Mouse (Mus musculus): Measurements from ENCODE around the gene Josd2. TPM values are rescaled to one million over a fixed set of nuclear protein-coding genes. Genes with fewer than 3 reads are reported as not detected.

Josd2 gene
- total RNA-seq, 2 experiments from 2014 or later: 102 to 107 TPM

DNA sequence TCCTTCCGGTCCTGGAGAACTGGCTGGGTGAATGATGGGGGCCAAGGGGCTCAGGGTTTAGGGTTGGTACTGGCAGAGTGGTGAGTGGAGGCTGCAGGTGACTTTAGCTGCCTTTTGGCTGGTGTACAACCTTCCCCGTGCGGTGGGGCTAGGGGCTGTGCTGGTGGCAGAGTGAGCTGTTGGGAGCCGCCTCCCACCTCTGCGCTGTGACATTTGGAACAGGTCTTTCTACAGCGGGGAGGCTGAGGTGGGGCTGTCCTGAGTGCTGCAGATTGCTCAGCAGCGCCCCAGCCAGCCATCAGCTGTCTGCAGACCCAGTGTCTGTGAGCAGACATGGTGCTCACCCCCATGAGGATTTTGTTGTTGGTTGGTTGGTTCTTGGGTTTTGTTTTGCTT is 22.3 kb upstream of the Josd2 start:
- DNase-seq (ENCODE audit: extremely low spot score in 1 of 2, low spot score in 1 of 2): no peak

DNA sequence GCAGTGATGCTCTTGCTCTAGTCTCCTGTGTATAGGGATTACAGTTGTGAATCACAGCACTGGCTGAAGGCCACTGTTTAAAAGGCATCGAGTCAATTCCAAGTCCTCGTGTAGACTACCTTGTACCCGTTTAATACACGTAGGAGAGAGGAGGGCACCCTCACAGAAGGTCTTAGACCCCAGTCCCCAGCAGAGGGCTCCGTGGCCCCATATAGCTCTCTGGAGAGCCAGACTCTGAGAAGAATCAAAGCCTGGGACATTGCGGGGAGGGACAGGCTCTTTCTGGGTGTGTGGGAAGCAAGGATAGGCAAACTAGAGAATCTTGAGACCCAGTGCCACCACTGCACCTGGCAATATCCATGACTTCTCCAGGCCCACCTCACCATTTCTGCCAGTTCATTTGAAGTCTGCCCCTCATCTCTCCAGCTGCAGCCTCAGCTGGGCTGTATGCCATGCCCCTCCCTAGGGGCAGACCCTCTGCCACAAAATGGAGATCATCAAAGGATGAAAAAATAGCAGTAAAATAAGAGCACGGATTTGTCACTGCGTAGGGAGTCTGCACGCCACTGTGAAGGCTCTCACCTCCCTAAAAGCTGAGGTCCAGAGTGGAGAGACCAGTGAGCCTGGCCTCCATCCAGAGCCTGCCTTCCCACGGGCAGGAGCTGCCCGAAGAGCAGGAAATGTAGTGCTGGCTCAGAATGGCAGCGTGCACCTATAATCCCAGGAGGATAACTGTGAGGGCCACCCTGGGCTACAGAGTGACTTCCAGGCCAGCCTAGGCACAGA is 21.5 kb upstream of the Josd2 start:
- DNase-seq (ENCODE audit: extremely low spot score in 1 of 2, low spot score in 1 of 2): no peak

- DNase-seq (ENCODE audit: extremely low spot score in 1 of 2, low spot score in 1 of 2): no peak
Observed at GRCm38 (mm10) chr7:44453256-44453655, 14.5 kb upstream of the Josd2 start.

DNA sequence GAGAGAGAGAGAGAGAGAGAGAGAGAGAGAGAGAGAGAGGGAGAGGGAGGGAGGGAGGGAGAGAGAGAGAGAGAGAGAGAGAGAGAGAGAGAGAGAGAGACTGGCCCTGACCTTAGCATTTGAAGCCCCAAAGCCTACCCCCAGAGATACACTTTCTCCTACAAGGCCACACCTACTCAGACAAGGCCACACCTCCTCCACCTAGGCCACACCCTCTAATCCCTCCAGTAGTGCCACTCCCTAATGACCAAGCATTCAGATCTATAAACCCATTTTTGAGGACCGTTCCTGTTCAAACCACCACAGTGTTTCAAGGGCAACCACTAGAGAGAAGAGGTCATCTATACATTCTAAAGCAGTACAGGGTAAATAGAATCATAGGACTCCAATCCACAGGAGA is 11.5 kb upstream of the Josd2 start:
- no peak for DNase-seq (ENCODE audit: extremely low spot score in 1 of 2, low spot score in 1 of 2)

DNA sequence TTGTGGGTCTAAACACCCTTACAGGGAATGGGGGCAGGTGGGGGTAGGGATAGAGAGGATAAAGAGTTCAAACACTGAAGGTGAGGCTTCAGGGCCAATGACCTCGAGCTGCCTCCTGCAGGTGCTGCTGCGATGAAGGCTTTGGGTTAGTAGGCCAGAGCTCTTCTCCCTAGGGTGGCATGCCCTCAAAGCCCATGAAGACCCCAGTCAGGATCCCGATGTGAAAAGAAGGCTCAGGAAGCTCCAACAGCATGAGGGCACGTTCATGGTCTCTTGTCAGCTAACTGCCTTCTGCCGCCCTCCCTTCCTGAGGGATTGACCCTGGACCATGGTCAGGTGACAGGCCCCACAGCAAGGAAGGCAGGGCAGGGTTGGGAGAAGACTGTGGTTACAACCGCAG is 7.7 kb upstream of the Josd2 start:
- DNase-seq (ENCODE audit: extremely low spot score in 1 of 2, low spot score in 1 of 2): no peak

- DNase-seq (ENCODE audit: extremely low spot score in 1 of 2, low spot score in 1 of 2): no peak
Observed at GRCm38 (mm10) chr7:44460767-44461502, 6.8 kb upstream of the Josd2 start.

DNA sequence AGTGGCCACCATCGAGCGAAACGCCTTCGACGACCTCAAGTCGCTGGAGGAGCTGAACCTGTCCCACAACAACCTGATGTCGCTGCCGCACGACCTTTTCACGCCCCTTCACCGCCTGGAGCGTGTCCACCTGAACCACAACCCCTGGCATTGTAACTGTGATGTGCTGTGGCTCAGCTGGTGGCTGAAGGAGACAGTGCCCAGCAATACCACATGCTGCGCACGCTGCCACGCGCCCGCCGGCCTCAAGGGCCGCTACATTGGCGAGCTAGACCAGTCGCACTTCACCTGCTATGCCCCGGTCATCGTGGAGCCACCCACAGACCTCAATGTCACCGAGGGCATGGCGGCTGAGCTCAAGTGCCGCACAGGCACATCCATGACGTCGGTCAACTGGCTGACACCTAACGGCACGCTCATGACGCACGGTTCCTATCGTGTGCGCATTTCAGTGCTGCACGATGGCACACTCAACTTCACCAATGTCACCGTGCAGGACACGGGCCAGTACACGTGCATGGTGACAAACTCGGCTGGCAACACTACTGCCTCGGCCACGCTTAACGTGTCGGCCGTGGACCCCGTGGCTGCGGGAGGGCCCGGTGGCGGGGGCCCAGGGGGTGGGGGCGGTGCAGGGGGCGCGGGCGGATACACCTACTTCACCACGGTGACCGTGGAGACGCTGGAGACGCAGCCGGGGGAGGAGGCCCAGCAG is 6.1 kb upstream of the Josd2 start:
- DNase-seq (ENCODE audit: extremely low spot score in 1 of 2, low spot score in 1 of 2): no peak

DNA sequence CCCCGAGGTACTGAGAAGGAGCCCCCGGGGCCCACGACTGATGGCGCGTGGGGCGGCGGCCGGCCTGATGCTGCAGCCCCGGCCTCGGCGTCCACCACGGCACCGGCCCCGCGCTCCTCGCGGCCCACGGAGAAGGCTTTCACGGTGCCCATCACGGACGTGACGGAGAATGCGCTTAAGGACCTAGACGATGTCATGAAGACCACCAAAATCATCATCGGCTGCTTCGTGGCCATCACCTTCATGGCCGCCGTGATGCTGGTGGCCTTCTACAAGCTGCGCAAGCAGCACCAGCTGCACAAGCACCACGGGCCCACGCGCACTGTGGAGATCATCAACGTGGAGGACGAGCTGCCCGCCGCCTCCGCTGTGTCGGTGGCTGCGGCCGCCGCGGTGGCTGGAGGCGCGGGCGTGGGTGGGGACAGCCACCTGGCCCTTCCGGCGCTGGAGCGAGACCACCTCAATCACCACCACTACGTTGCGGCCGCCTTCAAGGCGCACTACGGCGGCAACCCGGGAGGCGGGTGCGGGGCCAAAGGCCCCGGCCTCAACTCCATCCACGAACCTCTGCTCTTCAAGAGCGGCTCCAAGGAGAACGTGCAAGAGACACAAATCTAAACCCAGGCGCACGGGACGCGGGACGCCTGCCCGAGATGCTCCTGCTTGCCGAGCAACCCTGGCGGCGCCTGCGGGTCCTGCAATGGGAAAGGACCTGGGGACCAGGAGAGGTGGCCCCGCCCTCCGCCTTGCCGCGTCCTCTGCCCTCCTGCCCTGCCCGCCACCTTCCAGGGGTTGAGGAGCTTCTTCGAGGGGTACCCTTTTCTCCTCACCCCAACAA is 5.3 kb upstream of the Josd2 start:
- DNase-seq (ENCODE audit: extremely low spot score in 1 of 2, low spot score in 1 of 2): no peak

GRCm38 (mm10) chr7:44463056-44463425 is 4.7 kb upstream of the Josd2 start:
- DNase-seq (ENCODE audit: extremely low spot score in 1 of 2, low spot score in 1 of 2): no peak

DNA sequence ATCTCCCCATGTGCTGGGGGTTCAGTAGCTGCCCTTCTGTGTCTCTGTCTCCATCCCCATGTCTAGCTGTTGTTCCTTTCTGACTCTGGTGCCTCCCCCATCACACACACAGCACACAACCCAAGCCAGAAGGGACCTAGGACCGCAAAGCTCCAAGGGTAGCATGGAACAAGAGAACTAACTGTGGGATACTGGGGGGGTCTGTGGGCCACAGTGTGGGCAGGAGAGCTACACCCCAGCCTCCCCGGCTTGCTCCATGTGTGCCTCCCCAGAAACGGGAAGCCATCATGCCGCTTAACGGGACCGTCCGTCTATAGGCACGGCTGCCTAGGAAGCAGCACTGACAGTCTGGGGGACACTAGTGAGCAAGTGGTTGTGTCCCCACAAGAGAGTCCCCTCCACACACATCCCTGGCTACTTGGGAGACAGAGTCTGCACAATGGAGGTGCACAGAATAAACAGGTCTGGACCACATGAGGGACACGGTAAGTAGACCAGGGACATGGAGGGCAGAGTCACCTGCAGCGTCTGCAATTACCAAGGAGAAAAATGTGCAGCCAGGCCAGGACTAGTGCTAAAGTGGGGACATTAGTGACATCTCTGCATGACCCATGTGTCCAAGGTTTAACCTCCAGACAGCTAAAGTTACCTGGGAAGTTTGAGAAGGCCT is 4.1 kb upstream of the Josd2 start:
- no peak for DNase-seq (ENCODE audit: extremely low spot score in 1 of 2, low spot score in 1 of 2)

GRCm38 (mm10) chr7:44464511-44464910 is 3.3 kb upstream of the Josd2 start:
- DNase-seq (ENCODE audit: extremely low spot score in 1 of 2, low spot score in 1 of 2): peak; percentile 66 to 73

GRCm38 (mm10) chr7:44465111-44465510 is 2.7 kb upstream of the Josd2 start, which contains the start of gene Aspdh:
Gene Aspdh (plus strand): TSS chr7:44465391.
- DNase-seq (ENCODE audit: extremely low spot score in 1 of 2, low spot score in 1 of 2): no peak

DNA sequence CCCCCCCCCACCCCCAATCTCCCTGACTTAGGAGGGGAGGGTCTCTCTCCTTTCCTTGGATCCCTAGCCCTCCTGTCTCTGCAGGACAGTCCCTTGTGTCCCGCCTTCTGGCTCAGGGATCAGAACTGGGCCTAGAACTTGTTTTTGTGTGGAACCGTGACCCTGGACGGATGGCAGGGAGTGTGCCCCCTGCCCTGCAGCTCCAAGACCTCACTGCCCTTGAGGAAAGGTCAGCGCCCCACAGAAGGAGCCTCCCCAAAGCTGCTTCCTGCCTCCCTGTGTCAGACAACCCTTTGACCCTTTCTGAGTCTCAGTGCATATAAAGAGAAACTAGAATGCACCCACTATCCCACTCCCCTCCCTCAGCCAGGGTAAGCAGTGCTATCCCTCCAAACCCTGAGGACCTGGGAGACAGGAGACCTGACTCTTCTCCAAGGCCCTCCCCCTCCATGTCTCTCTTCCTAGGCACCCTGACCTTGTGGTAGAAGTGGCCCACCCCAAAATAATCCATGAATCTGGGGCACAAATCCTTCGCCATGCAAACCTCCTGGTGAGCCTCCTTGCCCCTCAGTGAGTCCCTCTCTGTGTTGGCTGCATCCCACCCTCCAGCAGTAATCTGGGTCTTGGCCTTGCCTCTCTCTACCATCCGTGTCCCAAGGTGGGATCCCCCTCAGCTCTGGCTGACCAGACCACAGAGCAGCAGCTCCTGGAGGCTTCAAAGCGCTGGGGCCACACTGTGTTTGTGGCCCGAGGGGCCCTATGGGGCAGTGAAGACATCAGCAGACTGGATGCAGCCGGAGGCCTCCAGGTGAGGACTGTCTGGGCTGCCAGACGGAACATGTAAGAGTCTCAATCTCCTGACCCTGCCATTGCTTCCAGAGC is 1.5 kb upstream of the Josd2 start:
- DNase-seq (ENCODE audit: extremely low spot score in 1 of 2, low spot score in 1 of 2): peak; percentile 17 to 19

DNA sequence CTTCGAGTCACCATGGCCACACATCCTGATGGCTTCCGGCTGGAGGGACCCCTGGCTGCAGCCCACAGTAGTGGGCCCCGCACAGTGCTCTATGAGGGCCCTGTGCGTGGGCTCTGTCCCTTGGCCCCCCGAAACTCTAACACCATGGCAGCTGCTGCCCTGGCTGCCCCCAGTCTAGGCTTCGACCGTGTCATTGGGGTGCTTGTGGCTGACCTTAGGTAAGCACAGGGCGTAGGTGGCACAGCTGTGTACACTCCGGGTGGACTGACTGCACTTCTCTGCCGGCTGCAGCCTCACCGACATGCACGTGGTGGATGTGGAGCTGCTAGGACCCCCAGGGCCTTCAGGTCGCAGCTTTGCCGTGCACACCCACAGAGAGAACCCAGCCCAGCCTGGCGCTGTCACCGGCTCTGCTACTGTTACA is 880 bp upstream of the Josd2 start:
- peak in 1 of 2 experiments; percentile 27 for DNase-seq (ENCODE audit: extremely low spot score in 1 of 2, low spot score in 1 of 2)

- DNase-seq (ENCODE audit: extremely low spot score in 1 of 2, low spot score in 1 of 2): no peak
Observed at GRCm38 (mm10) chr7:44468644-44469285, 985 bp downstream of the Josd2 start.

DNA sequence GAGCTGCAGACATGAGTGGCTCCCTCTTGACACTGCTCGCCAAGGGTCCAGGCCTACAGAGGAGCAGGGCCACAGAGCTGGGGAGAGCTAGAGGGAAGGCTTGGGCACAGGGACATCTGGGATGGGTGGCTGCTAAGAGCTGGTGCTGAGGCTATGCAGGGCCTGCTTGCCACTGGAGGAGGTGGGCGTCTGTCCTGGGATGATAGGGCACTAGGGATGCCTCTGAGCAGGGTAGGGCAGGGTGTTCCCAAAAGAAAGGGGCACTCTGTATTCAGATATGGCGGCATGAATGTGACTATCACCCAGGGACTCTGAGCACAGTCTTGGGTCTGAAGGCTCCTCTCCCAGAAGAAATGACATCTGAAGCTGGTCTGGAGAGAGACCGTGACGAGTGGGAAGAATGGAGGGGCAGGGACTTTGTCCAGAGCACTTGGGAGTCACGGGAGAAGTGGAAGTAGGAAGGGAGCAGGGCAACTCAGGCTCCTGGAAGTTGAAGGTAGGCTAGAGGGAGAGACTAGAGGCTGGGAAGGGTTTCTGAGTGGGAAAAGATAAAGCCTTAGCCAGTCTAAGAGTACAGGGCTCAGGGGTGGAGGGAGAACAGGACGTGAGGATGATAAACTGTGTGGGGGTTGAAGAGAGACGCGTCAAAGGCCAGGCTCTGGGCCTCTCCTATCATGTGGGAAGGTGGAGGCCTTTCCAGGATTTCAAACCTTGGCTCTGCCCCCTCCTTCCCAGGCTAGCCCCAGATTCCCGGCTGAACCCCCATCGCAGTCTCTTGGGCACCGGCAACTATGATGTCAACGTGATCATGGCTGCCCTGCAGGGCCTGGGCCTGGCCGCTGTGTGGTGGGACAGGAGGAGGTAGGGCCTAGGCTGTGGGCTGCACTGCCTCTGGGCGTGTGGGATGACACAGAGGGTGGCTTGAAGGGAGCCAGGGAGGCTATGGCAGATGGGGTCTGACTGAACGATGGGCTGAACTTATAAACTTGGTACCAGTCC is 2.2 kb downstream of the Josd2 start:
- no peak for DNase-seq (ENCODE audit: extremely low spot score in 1 of 2, low spot score in 1 of 2)
